Mouse (Mus musculus): ENCODE measurements around the gene Slc7a5.

The Slc7a5 gene

GRCm38 (mm10) chr8:121861806-121862548 lies 45.5 kb downstream of the Slc7a5 start:
- TF ChIP-seq GATA4 (IDR thresholded peaks at IDR 0.05; ENCODE audit: insufficient replicate concordance, low read length), result no peak

- TF ChIP-seq GATA4 (IDR thresholded peaks at IDR 0.05; ENCODE audit: insufficient replicate concordance, low read length), result no peak
Measured at GRCm38 (mm10) chr8:121861276-121861675, 46.2 kb downstream of the Slc7a5 start.

GRCm38 (mm10) chr8:121857747-121858146 lies 49.7 kb downstream of the Slc7a5 start:
- no peak for TF ChIP-seq GATA4 (IDR thresholded peaks at IDR 0.05; ENCODE audit: insufficient replicate concordance, low read length)

- no peak for TF ChIP-seq GATA4 (IDR thresholded peaks at IDR 0.05; ENCODE audit: insufficient replicate concordance, low read length)
Measured at GRCm38 (mm10) chr8:121857331-121857730, 50.2 kb downstream of the Slc7a5 start.

- no peak for TF ChIP-seq GATA4 (IDR thresholded peaks at IDR 0.05; ENCODE audit: insufficient replicate concordance, low read length)
Measured at GRCm38 (mm10) chr8:121856071-121856746, 51.3 kb downstream of the Slc7a5 start.

GRCm38 (mm10) chr8:121853586-121853985 lies 53.9 kb downstream of the Slc7a5 start:
- TF ChIP-seq GATA4 (IDR thresholded peaks at IDR 0.05; ENCODE audit: insufficient replicate concordance, low read length), result no peak

GRCm38 (mm10) chr8:121852464-121852863 lies 55.0 kb downstream of the Slc7a5 start:
- no peak for TF ChIP-seq GATA4 (IDR thresholded peaks at IDR 0.05; ENCODE audit: insufficient replicate concordance, low read length)

GRCm38 (mm10) chr8:121851716-121852115 lies 55.8 kb downstream of the Slc7a5 start:
- TF ChIP-seq GATA4 (IDR thresholded peaks at IDR 0.05; ENCODE audit: insufficient replicate concordance, low read length), result no peak

GRCm38 (mm10) chr8:121850821-121851470 lies 56.5 kb downstream of the Slc7a5 start:
- TF ChIP-seq GATA4 (IDR thresholded peaks at IDR 0.05; ENCODE audit: insufficient replicate concordance, low read length), result no peak

- no peak for TF ChIP-seq GATA4 (IDR thresholded peaks at IDR 0.05; ENCODE audit: insufficient replicate concordance, low read length)
Measured at GRCm38 (mm10) chr8:121850436-121850820, 57.1 kb downstream of the Slc7a5 start.

GRCm38 (mm10) chr8:121850018-121850417 lies 57.5 kb downstream of the Slc7a5 start:
- TF ChIP-seq GATA4 (IDR thresholded peaks at IDR 0.05; ENCODE audit: insufficient replicate concordance, low read length), result no peak

- no peak for TF ChIP-seq GATA4 (IDR thresholded peaks at IDR 0.05; ENCODE audit: insufficient replicate concordance, low read length)
Measured at GRCm38 (mm10) chr8:121849303-121849702, 58.2 kb downstream of the Slc7a5 start.

GRCm38 (mm10) chr8:121848495-121848894 lies 59.0 kb downstream of the Slc7a5 start:
- TF ChIP-seq GATA4 (IDR thresholded peaks at IDR 0.05; ENCODE audit: insufficient replicate concordance, low read length), result no peak

GRCm38 (mm10) chr8:121847987-121848386 lies 59.5 kb downstream of the Slc7a5 start:
- TF ChIP-seq GATA4 (IDR thresholded peaks at IDR 0.05; ENCODE audit: insufficient replicate concordance, low read length), result no peak

- no peak for TF ChIP-seq GATA4 (IDR thresholded peaks at IDR 0.05; ENCODE audit: insufficient replicate concordance, low read length)
Measured at GRCm38 (mm10) chr8:121847261-121847822, 60.2 kb downstream of the Slc7a5 start.

GRCm38 (mm10) chr8:121846815-121847214 lies 60.7 kb downstream of the Slc7a5 start:
- TF ChIP-seq GATA4 (IDR thresholded peaks at IDR 0.05; ENCODE audit: insufficient replicate concordance, low read length), result no peak

Measured in liver, adult (tissue).